Mouse (Mus musculus): ENCODE results near the gene Adgrg6. TPM values are rescaled to one million over a fixed set of nuclear protein-coding genes. Genes with fewer than 3 reads are reported as not detected.

Gene Adgrg6
- polyA plus RNA-seq (2012; rRNA removed) = 14.3 and 16.2 TPM in 2 replicates

DNA sequence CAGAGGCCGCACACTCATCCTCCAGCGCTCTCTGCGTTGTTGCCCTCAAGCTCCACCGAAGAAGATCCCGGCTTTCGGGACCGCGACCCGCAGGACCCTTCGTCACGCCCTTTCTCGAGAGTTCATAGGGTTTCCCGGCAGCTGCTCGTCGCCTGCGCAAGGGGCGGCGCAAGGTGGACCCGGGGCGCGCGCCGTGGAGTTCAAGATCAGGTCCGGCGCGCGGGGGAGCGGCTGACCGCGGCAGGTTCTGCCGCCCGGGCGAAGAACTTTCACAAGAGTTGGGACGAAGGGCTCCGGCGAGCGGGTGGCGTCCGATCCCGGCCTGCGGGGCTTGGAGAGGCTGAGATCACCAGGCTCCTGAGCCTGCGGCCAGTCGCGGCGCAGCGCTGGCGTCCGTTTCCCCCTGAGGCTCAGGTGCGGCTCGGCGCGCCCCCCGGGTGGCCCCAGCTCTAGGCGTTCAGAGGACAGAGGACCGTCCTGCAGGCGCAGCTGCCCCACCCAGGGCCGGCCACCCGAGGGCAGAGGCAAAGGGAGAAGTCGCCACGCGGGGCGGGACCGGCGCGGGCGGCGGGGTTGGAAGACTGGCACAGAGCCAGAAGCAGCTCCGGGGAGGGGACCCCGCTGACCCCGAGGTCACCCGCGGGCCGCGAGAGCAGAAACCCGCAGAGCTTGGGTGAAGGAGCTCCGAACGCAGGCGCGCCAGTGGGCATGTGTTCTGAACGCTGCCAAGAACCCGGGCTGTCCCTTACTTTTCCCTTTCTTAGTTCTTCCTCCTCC, at the start of gene Adgrg6:
TSS of gene Adgrg6 (minus strand) at position 719 of the 777 bp plus-strand sequence.
- DNase-seq (ENCODE audit: low spot score) = peak; percentile 72

DNA sequence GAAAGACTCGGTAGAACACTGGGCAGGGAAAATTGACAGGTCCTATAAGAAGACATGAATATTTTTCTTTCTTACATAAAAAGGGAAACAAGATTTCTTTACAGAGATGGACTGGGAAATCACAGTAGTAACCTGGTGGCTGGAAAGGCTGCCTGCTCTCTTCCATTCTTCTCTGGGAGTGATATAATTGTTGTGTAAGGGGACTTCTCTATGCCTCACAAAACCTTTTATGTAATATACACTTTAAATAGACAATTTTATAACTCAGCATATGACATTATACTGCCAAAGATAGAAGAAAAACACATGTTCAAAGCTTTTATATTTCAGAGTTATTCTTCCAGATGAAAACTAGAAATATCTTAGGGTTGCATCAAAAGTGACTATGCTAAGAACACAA, 46.8 kb upstream of the Adgrg6 start:
- no peak for DNase-seq (ENCODE audit: low spot score)

DNA sequence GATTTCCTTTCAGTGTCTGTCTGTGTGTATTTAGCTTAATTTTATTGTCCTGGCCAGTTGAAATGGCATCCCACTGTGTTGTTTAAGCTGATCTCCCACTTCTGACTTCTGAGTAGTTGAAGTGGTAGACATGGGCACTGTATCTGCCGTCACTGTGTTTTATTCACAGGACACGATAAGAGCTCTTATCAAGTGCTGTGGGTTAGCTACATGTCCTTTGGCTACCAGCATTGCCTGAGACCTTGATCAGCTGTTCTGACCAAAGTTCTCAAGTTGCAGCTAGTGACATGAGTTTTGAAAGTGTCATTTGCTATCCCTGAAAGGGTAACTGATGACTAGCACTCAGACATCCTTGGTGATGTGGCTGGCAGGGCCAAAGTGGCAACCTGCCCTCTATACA, 45.4 kb upstream of the Adgrg6 start:
- no peak for DNase-seq (ENCODE audit: low spot score)

DNA sequence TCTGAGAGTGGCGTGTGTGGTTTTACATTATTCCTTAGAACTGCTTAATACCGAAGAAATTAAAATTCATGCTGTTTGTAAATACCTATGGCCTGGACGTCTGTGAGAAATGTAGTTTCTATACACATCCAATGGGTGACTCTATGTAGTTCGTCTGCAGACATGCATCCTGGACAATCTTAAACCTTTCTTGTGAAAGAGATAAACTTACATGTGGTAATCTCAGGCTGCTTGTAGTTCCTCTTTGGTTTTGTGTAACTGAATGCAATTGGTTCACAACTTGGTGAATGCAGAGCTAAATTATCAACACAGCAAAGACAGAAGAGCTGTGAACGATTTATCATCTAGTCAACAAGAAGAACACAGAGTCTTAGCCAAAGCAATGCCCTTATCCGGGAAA, 44.2 kb upstream of the Adgrg6 start:
- DNase-seq (ENCODE audit: low spot score) = no peak

DNA sequence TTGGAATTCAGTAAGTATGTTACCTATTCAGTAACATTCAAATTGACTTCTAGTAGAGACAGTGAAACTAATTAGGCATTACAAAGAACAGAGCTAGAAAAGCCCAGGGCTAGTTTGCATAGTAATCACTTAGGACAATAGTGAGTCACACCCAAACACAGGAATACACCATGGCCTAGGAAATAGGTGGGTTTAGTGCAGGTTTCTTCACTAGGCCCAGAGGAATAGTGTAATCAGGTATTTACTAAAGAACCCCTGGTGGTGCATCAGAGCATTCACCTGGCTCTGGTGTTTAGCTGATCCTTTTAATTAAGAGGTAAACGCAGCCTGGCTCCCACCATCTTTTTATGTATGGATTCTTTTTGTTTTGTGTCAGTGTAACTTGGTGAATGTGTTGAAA, 38.0 kb upstream of the Adgrg6 start:
- DNase-seq (ENCODE audit: low spot score) = no peak

DNA sequence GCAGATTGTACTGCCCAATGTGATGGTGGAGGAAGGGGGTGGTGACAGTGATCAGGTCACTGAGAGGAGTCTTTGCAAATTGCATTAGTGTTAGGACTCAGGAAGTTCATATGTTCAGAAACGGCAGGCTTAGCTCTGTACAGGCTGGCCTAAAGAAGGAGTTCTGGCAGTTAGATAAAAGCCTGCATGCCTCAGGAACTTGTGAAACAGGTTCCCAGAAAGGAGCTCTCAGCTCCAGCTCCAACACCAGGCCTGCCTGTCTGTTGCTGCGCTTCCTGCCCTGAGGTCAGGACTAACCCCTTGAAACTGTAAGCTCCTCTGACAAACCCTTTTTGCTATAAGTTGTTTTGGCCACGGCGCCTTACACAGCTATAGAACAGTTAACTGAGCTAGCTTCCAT, 28.8 kb upstream of the Adgrg6 start:
- no peak for DNase-seq (ENCODE audit: low spot score)

DNA sequence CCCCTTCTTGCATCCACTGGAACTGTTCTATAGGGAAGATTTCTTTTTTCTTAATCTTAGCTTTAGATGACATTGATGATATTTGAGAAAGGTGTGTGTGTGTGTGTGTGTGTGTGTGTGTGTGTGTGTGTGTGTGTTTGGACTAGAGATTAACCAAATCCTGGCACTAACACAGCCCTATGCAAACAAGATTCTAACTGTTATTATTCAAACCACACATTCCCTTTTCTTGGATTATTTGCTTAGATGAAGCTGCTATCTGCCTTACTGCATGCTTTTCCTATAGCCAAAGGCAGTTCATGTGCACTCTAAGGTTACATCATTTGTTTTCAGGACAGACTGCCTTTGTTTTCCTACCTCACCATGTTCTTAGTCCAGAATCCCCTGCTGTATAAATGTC, 25.7 kb upstream of the Adgrg6 start:
- DNase-seq (ENCODE audit: low spot score) = no peak

DNA sequence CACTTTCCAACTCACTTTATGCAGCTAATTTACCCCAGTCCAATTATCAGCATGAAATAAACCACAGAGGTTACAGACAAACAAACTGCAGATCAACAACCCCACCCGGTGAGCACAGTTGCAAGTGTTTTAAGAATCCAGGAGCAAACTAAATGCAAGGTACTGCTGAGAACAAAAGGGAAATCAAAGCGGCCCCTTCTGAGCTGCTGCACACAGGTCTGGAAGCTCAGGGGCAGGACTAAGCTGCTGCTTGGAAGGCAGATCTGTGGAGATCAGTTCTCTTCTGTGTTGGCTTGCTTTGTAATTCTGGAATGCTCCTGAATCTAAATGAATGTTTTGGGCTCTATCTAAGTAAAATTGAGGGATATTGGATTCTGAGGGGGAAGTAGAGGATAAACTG, 25.2 kb upstream of the Adgrg6 start:
- DNase-seq (ENCODE audit: low spot score) = no peak

DNA sequence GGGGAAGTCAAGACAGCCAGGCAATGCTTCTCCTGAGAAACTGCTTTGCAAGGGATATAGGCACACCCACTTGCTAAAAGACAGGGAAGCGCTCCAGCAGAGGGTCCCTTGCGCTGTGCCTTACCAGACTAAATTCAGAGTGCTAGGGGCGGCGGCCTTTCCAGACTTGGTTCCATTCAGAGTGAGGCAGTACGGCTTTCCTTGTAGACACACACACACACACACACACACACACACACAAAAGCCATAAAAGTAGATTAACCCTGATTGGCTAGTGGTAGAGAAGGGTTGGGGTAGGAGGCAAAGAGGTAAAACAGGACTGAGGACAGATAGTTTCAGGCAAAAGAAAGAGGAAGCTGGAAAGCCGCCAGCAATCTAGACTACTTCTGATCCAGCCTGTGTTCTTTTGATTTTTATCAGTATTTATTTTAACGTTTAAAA, 672 bp upstream of the Adgrg6 start:
- DNase-seq (ENCODE audit: low spot score) = no peak

DNA sequence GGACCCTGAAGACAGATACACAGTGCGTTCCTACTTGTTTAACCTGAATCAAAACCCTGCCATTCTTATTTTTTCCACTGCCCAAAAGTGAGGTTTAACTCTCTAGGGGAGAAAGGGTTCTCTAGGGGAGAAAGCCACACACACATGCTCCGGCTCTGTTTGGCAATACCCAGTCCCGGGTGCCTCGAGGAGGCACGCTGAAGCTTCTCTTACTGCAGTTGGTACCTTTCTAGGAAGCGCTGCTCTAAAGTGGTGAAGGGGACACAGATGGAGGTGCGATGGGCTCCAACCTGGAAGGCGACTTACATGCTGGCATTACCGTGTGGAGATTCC, 885 bp downstream of the Adgrg6 start:
- no peak for DNase-seq (ENCODE audit: low spot score)

DNA sequence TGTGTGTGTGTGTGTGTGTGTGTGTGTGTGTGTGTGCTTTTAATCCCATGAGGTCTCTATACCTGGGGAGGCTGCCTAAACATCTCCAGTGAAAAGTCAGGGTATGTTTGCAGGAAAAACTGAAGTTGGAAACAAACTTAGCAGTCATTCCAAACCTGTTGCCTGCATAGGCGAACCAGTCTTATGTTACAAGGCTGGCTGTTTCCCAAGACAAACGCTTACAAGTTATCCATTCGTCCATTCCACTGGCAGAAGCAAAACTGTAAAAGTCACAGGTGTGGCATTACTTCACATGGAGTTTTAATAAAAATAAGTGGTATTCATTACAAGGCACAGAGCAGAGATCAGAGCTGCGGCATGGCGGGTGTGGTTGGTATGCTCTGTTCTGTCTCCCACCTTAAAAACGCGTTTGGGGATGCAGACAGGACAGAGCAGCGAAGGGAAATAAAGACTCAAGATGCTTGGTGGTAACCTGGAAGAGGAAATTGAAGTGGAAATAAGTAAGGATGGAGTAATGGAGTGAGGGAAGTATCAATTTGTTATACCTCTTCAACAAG, 1.9 kb downstream of the Adgrg6 start:
- DNase-seq (ENCODE audit: low spot score) = no peak

DNA sequence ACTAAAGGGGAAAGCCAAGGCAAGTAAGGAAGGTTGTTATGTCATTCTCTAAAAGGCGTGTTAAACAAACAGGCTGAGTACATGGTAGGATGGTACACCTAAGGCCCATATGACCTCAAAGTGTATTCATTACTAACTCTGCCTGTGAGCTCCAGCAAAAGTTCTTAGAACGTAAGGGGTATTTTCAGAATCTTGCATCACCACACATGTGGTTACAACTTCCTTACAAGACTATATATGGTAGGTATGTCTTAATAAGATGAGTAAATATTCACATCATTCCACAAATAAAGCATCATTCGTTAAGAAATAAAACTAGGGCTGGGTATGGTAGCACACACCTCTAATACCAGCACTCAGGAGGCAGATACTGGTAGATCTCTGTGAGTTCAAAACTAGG, 8.4 kb downstream of the Adgrg6 start:
- no peak for DNase-seq (ENCODE audit: low spot score)

DNA sequence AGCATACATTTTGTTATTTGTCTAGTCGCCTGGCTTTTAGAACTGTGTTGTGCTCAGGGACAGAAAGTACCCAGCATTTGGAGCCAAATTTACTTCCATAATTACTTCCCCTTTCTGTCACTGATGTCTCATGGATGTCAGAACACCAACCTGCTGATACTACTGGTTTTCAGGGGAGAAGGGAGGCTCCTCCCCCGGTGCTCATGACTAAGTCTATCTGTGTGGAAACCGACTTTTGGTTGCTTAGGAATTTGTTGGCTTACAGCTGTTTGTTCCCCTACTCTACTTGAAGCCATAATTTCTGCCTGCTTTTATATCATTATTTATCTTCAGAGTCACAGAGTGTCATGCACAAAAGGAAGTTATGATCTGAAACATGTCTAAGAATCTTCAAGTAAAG, 14.4 kb downstream of the Adgrg6 start:
- no peak for DNase-seq (ENCODE audit: low spot score)

DNA sequence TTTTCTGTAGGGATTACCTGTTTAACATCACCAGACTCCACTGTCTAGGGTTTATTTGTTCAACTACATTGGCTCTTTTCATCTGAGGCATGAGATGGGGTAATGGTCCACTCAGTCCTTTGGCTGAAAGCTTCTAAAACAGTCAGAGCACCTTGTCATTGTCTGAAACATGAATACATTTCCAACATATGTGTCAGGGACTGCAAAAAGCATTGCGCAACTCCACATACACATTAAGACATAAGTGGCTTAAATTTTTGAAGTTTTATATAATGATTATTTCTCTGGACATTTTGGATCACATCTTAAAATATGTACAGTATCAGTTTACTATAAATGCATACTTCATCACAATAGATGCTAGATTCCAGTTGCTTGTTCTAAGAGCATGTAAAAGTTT, 14.8 kb downstream of the Adgrg6 start:
- DNase-seq (ENCODE audit: low spot score) = no peak

DNA sequence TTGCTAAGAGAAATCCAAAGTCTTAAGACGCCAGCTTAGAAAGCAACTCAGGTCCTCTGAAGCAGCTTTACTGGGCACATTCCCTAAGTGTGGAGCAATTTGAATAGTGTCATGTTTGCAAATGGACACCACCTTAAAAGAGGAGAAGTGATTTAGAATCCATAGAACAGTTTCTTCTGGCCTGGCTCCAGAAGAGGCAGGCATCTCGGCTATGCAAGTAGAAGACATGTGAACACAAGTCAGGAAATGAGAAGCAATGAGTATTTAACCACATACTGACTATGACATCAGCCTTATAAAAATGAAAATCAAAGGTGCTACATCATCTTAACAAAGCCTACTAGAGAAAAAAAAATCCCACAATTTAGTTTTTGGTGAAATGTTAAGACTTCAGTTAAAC, 17.7 kb downstream of the Adgrg6 start:
- no peak for DNase-seq (ENCODE audit: low spot score)

DNA sequence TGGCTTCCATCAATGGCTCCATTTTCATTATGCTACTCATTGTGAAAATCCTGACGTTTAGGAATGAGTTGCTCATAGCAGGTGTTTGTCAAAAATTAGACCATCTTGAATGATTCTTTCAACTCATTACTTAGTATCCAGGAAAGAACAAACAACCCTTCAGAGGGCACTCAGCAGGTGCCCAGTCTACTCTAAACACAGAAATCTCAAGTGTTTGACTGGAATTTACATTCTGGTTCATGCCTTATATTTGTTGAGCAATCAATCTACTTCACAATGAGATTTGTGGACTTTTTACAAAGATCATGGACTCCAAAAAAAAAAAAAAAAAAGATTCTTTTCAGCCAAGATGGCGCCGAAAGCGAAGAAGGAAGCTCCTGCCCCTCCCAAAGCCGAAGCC, 22.7 kb downstream of the Adgrg6 start:
- no peak for DNase-seq (ENCODE audit: low spot score)

DNA sequence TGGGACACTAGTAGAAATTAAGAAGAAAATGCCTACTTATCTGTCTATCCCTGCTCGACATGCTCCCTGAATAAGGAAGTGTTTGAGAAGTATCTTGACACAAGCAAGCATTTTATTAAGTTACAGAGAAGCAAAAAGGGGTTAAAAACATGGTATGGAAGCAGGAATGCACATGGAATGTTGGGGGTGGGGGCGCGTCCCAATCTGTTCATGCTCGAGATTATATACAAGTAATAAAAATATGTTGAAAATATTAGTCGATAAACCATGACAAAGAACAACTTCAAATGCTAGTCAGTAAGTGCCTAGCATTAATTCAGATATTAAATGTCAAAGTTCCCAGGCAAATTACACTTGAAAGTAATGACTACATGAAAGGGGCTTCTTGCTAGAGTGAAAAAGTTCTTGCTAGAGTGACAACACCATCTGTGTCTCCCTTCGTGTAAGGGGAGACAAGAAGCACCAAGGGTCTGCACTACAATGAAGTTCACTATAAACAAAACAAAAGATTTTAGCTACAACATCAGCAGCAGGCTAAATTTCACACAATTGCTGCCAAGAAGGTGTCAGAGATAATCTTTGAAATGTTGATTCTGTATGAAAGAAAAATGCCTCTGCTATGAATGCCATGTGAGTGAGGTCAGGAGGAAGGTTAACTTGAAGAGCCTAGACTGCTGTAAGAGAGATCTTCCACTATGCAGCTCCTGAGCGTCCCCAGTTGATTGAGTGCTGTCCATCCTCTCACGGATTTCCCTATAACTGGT, 24.4 kb downstream of the Adgrg6 start:
- DNase-seq (ENCODE audit: low spot score) = no peak

DNA sequence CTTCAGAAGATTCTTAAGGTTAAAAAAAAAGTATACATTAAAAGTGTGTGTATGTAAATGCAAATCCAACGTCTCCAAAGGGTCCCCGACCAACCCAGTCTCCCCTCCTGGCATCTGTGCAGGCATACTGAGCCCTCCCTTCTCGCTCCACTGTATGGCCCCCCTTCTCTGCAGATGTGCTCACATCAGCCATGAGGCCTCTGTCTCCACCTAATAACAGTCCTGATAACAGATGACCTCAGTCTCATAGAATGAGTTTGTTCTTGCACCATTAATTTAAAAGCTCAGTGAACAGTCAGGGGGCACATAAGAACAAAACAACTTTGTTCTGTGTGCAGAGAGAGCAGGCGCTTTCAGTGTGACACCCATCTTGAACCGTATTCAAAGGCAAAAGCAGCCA, 27.6 kb downstream of the Adgrg6 start:
- no peak for DNase-seq (ENCODE audit: low spot score)

DNA sequence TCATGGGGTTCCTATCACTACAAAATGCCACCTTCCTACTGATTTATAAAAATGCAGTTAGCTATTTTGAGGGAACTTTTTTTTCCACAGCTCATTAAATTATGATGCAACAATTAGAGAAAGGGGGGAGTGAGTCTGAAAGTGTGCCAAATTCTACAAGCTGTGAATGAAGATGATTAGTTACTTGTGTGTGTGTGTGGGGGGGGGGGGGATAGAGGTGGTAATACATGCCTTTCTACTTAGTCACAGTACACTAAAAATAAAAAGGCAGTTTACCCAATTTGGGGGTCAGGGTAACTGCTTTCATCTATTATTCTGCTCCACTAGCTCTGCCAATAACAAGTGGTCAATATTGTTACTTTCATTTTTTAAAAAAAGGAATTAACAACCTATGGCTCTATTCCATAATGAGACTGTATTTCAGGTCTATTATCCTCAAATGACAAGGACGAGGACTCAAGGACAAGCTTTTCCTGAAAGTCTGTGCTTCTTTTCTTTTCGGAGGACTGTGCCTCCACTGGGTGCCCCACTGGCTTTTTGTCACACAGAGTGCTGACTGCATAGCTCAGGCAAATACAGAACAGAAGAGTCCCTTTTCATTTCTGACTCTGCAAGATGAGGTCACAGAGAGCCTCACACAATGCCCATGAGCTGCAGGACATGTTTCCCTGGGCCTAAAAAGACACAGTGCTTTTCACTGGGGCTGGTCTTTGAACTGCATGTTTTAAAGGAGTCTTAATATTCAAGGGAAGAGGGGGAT, 33.4 kb downstream of the Adgrg6 start:
- no peak for DNase-seq (ENCODE audit: low spot score)

DNA sequence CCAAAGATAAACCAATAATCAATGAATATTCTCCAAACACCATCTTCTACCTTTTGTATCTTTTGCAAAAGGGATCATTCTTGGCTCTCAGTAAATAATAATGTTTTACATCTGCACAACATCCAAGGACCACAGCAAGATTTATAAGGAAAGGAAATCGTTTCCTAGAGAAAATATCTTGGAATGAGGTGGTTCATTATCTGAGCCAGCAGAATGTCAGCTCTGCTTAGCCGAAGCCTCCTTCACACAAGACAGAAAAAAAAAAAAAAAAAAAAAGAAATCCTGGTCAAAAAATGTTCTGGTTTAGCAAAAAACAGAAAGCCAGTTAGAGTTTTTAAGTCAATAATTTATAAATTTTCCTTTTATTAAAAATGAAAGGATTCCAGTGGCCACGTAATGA, 34.3 kb downstream of the Adgrg6 start:
- no peak for DNase-seq (ENCODE audit: low spot score)

DNA sequence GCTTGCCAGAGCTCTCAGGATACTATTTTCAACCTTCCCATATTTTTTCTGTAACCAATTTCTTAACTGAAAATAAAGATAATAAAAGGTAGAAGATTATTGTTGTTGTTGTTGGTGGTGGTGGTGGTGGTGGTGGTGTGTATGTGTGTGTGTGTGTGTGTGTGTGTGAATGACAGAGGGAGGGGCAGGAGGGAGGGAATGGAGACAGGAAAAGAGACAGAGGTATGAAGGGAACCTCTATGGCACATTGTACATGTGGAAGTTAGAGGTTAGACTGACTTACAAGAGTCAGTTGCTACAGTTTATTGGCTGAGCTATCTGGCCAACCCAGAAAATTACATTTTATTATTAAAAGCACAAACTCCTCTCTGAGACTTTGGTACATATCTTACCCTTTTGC, 49.8 kb downstream of the Adgrg6 start:
- no peak for DNase-seq (ENCODE audit: low spot score)

DNA sequence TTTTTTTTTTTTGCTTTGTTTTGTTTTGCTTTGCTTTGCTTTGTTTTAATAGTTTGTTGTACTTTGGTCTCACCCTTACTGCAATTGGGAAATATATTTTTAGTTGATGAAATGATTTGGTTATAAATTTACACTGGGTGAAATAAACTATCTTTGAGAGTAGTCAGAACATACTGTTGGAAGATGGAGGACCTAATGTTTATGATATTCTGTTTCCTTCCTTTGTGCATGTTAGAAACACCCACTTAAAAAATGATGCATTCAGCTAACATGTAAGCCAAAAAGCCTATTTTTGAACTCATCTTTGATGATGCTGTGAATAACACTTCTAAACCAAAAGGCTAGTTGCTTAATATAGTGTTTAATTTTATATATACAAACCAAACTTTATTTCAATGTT, 50.3 kb downstream of the Adgrg6 start:
- no peak for DNase-seq (ENCODE audit: low spot score)
